Mouse (Mus musculus) lung, embryonic 16.5 days (tissue): ENCODE measurements around the gene Tmem51. TPM values are rescaled to one million over a fixed set of nuclear protein-coding genes. Genes with fewer than 3 reads are reported as not detected.

Experiments
- ATAC-seq: fragments of 200-750 bp; cut with Nextera tagmentation; 2 replicates; pipeline ENCODE4 v1.8.0; 2017; ENCODE audit warnings: low read depth, mild to moderate bottlenecking, moderate library complexity
- H3K27ac ChIP-seq: fragments of 300-500 bp; sonication (generic); 2 replicates; pipeline ENCODE4 v1.5.1; 2014; ENCODE audit warnings: mild to moderate bottlenecking, control low read depth, low read length
- H3K27me3 ChIP-seq: fragments of 300-500 bp; sonication (generic); 2 replicates; pipeline ENCODE4 v1.6.1; 2014; ENCODE audit warnings: low read depth, low read length, mixed read lengths; ENCODE audit not compliant: control insufficient read depth, insufficient read depth
- H3K36me3 ChIP-seq: fragments of 300-500 bp; sonication (generic); 2 replicates; pipeline ENCODE4 v1.6.1; 2014; ENCODE audit warnings: low read length; ENCODE audit not compliant: control insufficient read depth, insufficient read depth
- H3K4me1 ChIP-seq: fragments of 300-500 bp; sonication (generic); replicated peaks from 2 replicates; pipeline ENCODE4 v1.6.1; 2014; ENCODE audit warnings: low read length, mixed read lengths; ENCODE audit not compliant: control insufficient read depth, insufficient read depth
- H3K4me2 ChIP-seq: fragments of 300-500 bp; sonication (generic); 2 replicates; pipeline ENCODE4 v1.6.1; 2014; ENCODE audit warnings: low read depth, low read length, control low read depth
- H3K4me3 ChIP-seq: fragments of 300-500 bp; sonication (generic); 2 replicates; pipeline ENCODE4 v1.5.1; 2014; ENCODE audit warnings: mild to moderate bottlenecking, low read length, control low read depth
- H3K9ac ChIP-seq: fragments of 300-500 bp; sonication (generic); 2 replicates; pipeline ENCODE4 v1.6.1; 2014; ENCODE audit warnings: low read length, control low read depth
- H3K9me3 ChIP-seq: fragments of 300-500 bp; sonication (generic); 2 replicates; pipeline ENCODE4 v1.6.1; 2016; ENCODE audit warnings: low read length; ENCODE audit not compliant: control insufficient read depth
- WGBS: fragments of 180-500 bp; shearing (Covaris S2); extraction: QIAGEN DNeasy Blood & Tissue Kit; methylation state at CpG from one replicate; pipeline ENCODE4 v1.1.7; 2014; 5-methylcytosine and 5-hydroxymethylcytosine counted together
- polyA plus RNA-seq: library from polyadenylated mRNA; unstranded; fragments of >200 nt; fragmentation: Nextera tagmentation; extraction: Ambion mirVana; gene quantifications from 2 replicates; pipeline ENCODE4 v1.2.1, GENCODE M21; 2015

The Tmem51 gene
- polyA plus RNA-seq, 1 experiment from 2014 or later, result 25.7 TPM

GRCm38 (mm10) chr4:142065270-142065669 lies 18.8 kb downstream of the Tmem51 start:
- H3K27me3 ChIP-seq, result no peaks in the 10 kb centered on the region
- H3K36me3 ChIP-seq, result no peaks in the 10 kb centered on the region
- H3K4me3 ChIP-seq, result no peak overlapping the region
- H3K9ac ChIP-seq, result no peak overlapping the region
- WGBS, result 42% methylated on average over 8 of the region's 8 CpGs
- H3K9me3 ChIP-seq, result no peaks in the 10 kb centered on the region
- peak; percentile 34; the same call in 1 of the 2 replicates for ATAC-seq
- H3K4me2 ChIP-seq, result peak overlapping the region; percentile 15; the same call in 1 of the 2 replicates
- peaks cover 34% of the 10 kb centered on the region for H3K4me1 ChIP-seq
- peak overlapping the region; percentile 85 for H3K27ac ChIP-seq

- WGBS, result 81% methylated on average over 11 of the region's 11 CpGs
- H3K4me1 ChIP-seq, result peaks cover 35% of the 10 kb centered on the region
Observed at GRCm38 (mm10) chr4:142064582-142065228, 19.4 kb downstream of the Tmem51 start.

GRCm38 (mm10) chr4:142063057-142063534 lies 21.0 kb downstream of the Tmem51 start:
- Histone ChIP-seq H3K4me1 (peaks cover 32% of the 10 kb centered on the region), H3K9me3 (no peaks in the 10 kb centered on the region), H3K27me3 (no peaks in the 10 kb centered on the region), H3K36me3 (no peaks in the 10 kb centered on the region), H3K4me3 (no peak overlapping the region), H3K9ac (no peak overlapping the region), H3K4me2 (no peak overlapping the region), H3K27ac (no peak overlapping the region)
- WGBS, result 76% methylated on average over 8 of the region's 8 CpGs
- no peak for ATAC-seq

More at GRCm38 (mm10) chr4:142064582-142065228, 19.4 kb downstream of the Tmem51 start:
- Histone ChIP-seq H3K4me2 (peak overlapping the region; percentile 15; the same call in 1 of the 2 replicates), H3K9me3 (no peaks in the 10 kb centered on the region), H3K4me3 (no peak overlapping the region), H3K9ac (no peak overlapping the region), H3K27me3 (no peaks in the 10 kb centered on the region), H3K36me3 (no peaks in the 10 kb centered on the region), H3K27ac (peak overlapping the region; percentile 85)
- no peak for ATAC-seq

GRCm38 (mm10) chr4:142061485-142062240 lies 22.4 kb downstream of the Tmem51 start:
- no peak overlapping the region for H3K27ac ChIP-seq
- no peak overlapping the region for H3K4me3 ChIP-seq
- peaks cover 27% of the 10 kb centered on the region for H3K4me1 ChIP-seq
- no peak overlapping the region for H3K9ac ChIP-seq
- H3K4me2 ChIP-seq, result no peak overlapping the region
- no peak for ATAC-seq
- no peaks in the 10 kb centered on the region for H3K36me3 ChIP-seq
- no peaks in the 10 kb centered on the region for H3K9me3 ChIP-seq
- H3K27me3 ChIP-seq, result no peaks in the 10 kb centered on the region
- WGBS, result 67% methylated on average over 23 of the region's 23 CpGs

- Histone ChIP-seq H3K36me3 (no peaks in the 10 kb centered on the region), H3K4me2 (no peak overlapping the region), H3K9ac (no peak overlapping the region), H3K9me3 (no peaks in the 10 kb centered on the region), H3K4me1 (peaks cover 18% of the 10 kb centered on the region), H3K27ac (no peak overlapping the region), H3K27me3 (no peaks in the 10 kb centered on the region), H3K4me3 (no peak overlapping the region)
- peak; percentile 41; the same call in 1 of the 2 replicates for ATAC-seq
- 52% methylated on average over 18 of the region's 18 CpGs for WGBS
Observed at GRCm38 (mm10) chr4:142060455-142061378, 23.4 kb downstream of the Tmem51 start.

GRCm38 (mm10) chr4:142059841-142060193 lies 24.3 kb downstream of the Tmem51 start:
- Histone ChIP-seq H3K27ac (no peak overlapping the region), H3K4me3 (no peak overlapping the region), H3K4me1 (peaks cover 10% of the 10 kb centered on the region), H3K36me3 (no peaks in the 10 kb centered on the region), H3K9me3 (no peaks in the 10 kb centered on the region), H3K27me3 (no peaks in the 10 kb centered on the region), H3K4me2 (no peak overlapping the region), H3K9ac (no peak overlapping the region)
- WGBS, result 79% methylated on average over 8 of the region's 8 CpGs
- ATAC-seq, result no peak

- no peak for ATAC-seq
- H3K9ac ChIP-seq, result no peak overlapping the region
- WGBS, result 75% methylated on average over 13 of the region's 13 CpGs
Observed at GRCm38 (mm10) chr4:142059113-142059840, 24.8 kb downstream of the Tmem51 start.

GRCm38 (mm10) chr4:142057529-142058216 lies 26.4 kb downstream of the Tmem51 start:
- Histone ChIP-seq H3K4me2 (no peak overlapping the region), H3K27ac (no peak overlapping the region), H3K4me1 (peaks cover 10% of the 10 kb centered on the region; the same call in 1 of the 2 replicates), H3K36me3 (no peaks in the 10 kb centered on the region), H3K9me3 (no peaks in the 10 kb centered on the region), H3K9ac (no peak overlapping the region), H3K27me3 (no peaks in the 10 kb centered on the region), H3K4me3 (no peak overlapping the region)
- no peak for ATAC-seq
- 84% methylated on average over 22 of the region's 22 CpGs for WGBS

More at GRCm38 (mm10) chr4:142059113-142059840, 24.8 kb downstream of the Tmem51 start:
- no peaks in the 10 kb centered on the region for H3K27me3 ChIP-seq
- no peak overlapping the region for H3K27ac ChIP-seq
- H3K9me3 ChIP-seq, result no peaks in the 10 kb centered on the region
- H3K36me3 ChIP-seq, result no peaks in the 10 kb centered on the region
- H3K4me1 ChIP-seq, result peaks cover 7% of the 10 kb centered on the region; the same call in 1 of the 2 replicates
- no peak overlapping the region for H3K4me3 ChIP-seq
- H3K4me2 ChIP-seq, result no peak overlapping the region
